Mouse (Mus musculus): Measurements from ENCODE around the gene Wdr46. TPM values are rescaled to one million over a fixed set of nuclear protein-coding genes. Genes with fewer than 3 reads are reported as not detected.
A peak's percentile ranks its signal among the peaks of the same experiment; 100 is the strongest.
"Not testable (repeated sequence)": the region's sequence is repeated elsewhere in the genome, so short reads cannot be mapped to it uniquely, and the experiment has no call there.

Wdr46 gene
- 10 to 100 TPM; 12.6 to 15.0 TPM for total RNA-seq (2021)

DNA sequence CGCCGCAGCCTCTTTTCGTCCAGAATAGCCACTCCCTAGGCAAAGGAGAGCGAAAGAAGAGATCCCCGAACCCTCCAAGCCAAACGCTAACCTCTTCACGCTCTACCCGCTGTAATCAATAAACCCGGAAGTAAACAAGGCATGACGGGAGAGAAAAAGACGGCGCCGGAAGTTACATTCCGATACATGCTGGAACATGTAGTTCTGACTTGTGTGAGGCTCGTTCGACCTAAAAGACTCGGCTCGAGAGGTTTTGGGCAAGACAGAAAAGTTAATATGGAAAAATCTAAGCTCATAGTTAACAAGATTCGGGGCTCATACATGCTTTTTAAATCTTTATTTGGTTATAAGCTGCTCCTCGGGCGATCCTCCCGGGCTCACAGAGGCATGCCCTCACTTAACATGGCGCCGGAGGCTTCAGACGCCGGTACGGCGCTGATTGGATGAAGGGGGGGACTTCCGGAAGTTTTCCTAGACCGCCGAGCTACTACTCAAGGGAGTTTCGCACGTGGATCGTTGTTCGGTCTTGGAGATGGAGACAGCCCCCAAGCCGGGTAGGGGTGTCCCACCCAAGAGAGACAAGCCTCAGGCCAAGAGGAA is at the start of gene Wdr46, which contains the start of gene Pfdn6:
Gene Wdr46 (plus strand): TSS at position 455 of the 600 bp plus-strand sequence.
Gene Pfdn6 (minus strand): TSS at position 138 of the 600 bp plus-strand sequence.
- peak; percentile 81 to 87 for DNase-seq (ENCODE audit: low spot score in 2 of 2)
- intact Hi-C loops (cut with DNase I), result loop anchor here (1.0 kb wide), 1 partner anchor 16 kb away; the partner anchor contains the start of gene Rps18

DNA sequence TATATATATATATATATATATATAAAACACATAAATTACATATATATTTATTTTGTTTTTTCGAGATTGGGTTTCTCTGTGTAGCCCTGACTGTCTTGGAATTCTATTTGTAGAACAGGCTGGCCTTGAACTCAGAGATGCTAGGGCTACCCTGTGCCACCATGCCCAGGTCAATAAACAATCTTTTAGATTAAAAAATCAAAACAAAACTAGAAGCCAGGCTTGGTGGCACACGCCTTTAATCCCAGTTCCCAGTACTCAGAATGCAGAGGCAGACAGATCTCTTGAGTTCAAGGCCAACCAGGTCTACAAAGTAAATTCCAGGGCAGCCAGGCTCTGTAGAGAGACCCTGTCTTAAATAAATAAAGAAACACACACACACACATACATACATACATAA is 49.1 kb upstream of the Wdr46 start:
- no peak for DNase-seq (ENCODE audit: low spot score in 2 of 2)
- intact Hi-C loops (cut with DNase I), result no loop called here

DNA sequence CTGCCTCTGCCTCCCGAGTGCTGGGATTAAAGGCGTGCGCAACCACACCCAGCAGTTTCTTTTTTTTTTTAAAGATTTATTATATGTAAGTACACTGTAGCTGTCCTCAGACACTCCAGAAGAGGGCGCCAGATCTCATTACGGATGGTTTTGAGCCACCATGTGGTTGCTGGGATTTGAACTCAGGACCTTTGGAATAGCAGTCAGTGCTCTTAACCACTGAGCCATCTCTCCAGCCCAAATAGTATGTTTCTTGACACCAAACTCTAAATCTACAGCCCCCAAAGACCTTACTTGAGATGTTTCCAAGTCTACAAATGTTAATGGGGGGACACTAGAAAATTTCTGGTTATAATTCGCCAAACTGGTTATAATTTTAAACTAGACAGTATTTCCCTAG is 48.6 kb upstream of the Wdr46 start:
- intact Hi-C loops (cut with DNase I); DNase-seq (ENCODE audit: low spot score in 2 of 2): not testable (repeated sequence)

DNA sequence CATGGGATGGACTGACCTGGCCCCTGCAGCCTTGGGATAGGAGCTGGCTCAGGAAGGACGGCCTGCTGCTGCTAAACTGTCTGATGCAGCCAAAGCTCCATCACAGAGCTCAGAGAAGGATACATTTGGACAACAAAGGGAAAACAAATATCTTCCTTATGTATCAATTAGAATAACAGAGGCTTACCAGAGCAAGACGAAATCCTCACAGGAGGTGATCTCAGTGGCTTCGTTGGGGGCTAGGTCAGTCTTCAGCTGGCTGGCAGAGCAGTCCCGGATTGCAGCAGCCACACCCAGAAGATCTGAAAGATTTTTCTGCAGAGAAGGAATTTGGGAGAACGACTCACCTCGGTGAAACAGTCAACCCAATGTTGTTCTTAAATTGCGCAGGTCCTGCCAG is 48.0 kb upstream of the Wdr46 start:
- intact Hi-C loops (cut with DNase I), result no loop called here
- no peak for DNase-seq (ENCODE audit: low spot score in 2 of 2)

DNA sequence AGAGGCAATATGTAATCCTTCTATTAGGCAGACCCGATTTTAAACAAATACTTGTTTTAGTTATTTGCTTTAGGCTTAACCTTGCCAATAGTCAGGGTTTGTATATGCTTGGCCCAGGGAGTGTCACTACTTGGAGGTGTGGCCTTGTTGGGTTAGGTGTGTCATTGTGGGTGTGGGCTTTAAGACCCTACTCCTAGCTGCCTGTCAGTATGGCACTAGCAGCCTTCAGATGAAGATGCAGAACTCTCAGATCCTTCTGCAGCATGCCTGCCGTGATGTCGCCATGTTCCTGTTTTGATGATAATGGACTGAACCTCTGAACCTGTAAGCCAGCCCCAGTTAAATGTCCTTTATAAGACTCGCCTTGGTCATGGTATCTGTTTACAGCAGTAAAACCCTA is 47.4 kb upstream of the Wdr46 start:
- intact Hi-C loops (cut with DNase I); DNase-seq (ENCODE audit: low spot score in 2 of 2): not testable (repeated sequence)

DNA sequence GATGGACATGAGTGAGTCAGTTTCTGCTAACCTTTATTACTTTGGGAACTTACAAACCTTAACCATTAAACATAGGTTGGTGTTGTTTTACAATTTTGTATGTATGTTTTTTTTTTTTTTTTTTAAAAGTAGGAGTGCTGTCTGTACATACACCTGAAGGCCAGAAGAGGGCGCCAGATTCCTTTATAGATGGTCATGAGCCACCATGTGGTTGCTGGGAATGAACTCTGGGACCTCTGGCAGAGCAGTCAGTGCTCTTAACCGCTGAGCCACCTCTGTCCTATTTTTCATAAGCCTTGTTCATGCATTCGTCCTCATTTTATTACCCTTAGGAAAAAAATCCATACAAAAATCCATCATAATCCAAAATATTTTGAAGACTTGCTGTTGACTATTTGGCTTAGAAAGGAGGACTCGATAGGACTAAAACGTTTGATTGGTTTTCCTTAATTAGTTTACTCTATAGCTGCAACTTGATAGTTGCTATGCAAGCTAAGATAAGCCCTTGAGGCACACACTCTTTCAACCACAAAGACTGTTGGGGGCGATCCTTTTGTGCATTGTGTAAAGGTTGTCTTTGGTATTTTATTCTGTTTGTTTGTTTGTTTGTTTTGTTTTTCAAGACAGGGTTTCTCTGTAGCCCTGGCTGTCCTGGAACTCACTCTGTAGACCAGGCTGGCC is 43.2 kb upstream of the Wdr46 start:
- intact Hi-C loops (cut with DNase I), result loop anchor here (2.0 kb wide), 1 partner anchor 24 kb away; no protein-coding TSS in a partner anchor
- DNase-seq (ENCODE audit: low spot score in 2 of 2), result no peak

DNA sequence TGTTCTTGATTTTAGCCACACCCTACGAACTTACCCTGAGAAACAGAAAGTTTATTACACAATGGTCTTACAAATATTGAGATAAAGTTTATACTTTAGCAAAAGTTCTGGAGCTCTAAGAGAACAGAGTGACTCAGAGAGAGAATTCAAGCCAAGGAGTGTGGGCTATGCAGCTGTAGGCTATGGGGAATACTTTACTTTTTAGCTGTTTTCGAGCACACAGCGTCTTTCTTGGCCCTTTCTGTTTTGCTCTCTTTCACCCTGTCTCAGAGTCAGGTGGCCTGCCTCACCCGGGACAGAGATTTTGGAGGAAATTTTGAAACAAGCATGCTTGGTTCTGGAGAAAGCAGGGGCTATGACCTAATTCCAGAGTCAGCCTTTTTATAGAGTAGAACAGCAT is 42.3 kb upstream of the Wdr46 start:
- intact Hi-C loops (cut with DNase I); DNase-seq (ENCODE audit: low spot score in 2 of 2): not testable (repeated sequence)

DNA sequence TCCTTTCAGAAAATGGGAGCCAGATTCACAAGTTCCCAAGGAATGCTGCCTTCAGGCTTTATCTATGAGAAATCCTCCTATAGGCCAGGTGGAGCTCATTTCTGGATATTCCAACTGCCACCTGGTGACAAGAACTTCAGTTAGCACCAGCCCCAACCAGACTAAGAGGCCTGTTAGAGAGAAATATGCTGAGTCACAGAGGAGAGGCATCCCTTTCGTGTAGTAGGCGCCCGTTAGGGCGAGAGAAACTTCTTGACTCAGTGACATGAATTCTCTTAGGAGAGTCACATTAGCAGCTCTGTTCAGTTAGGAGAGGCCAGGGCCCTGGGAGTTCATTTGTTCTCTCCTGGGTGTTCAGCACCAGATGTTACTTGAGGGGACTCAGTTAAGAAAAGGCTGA is 40.8 kb upstream of the Wdr46 start:
- intact Hi-C loops (cut with DNase I), result no loop called here
- no peak for DNase-seq (ENCODE audit: low spot score in 2 of 2)

DNA sequence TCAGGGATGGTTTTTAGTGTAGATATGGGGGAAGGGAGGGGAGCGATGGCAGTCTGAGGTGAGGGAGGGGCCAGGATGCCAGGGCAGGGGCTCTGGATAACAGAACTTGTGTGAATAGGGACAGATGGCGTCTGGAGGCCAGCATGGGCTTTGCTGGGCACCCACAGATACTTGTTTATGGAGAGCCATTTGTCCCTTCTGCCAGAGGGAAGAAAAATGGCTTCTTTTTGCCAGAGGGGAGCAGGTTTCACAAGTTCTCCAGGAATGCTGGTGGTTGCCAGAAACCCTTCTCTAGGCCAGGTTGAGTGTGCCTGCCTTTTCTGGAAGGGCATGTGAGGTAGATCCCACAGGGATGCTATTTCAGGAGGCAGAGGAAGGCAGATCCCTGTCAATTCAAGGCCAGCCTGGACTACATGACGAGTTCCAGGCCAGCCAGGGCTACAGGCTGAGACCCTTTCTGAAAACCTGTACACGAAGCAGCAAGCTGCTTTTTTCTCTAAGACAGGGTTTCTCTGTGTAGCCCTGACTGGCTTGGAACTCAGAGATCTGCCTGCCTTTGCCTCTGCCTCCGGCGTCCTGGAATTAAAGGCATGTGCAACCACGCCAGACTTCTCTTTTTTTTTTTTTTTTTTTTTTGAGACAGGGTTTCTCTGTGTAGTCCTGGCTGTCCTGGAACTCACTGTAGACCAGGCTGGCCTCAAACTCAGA is 40.0 kb upstream of the Wdr46 start:
- intact Hi-C loops (cut with DNase I), result no loop called here
- no peak for DNase-seq (ENCODE audit: low spot score in 2 of 2)

DNA sequence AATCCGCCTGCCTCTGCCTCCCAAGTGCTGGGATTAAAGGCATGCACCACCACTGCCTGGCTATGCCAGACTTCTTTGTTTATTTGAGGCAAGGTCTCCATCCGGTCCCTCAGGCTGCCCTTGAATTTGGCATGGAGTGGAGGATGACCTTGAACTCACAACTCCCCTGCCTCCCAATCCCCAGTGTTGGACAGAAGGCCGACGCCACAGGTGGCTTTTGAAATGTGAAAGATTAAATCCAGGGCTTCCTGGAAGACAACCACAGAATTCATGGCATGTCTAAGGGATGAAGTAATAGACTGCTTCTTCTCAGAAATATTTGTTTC is 39.5 kb upstream of the Wdr46 start:
- DNase-seq (ENCODE audit: low spot score in 2 of 2), result no peak

DNA sequence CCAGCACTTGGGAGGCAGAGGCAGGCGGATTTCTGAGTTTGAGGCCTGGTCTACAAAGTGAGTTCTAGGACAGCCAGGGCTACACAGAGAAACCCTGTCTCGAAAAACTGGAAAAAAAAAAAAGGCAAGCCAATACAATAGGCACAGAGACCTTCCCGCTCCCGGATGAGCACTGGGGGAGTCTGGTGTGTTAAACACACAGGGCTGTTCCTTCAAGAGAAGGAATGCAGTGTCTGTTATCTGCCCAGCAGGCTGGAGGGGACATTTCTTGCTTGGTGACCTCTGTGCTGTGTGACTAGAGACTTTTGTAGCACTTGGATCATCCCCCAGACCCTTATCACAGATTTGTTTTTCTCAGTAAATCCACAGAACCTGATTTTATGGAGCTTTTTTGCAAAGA is 38.8 kb upstream of the Wdr46 start:
- intact Hi-C loops (cut with DNase I), result no loop called here
- no peak for DNase-seq (ENCODE audit: low spot score in 2 of 2)

More for the DNA sequence above, 39.5 kb upstream of the Wdr46 start:
- intact Hi-C loops (cut with DNase I), result no loop called here

DNA sequence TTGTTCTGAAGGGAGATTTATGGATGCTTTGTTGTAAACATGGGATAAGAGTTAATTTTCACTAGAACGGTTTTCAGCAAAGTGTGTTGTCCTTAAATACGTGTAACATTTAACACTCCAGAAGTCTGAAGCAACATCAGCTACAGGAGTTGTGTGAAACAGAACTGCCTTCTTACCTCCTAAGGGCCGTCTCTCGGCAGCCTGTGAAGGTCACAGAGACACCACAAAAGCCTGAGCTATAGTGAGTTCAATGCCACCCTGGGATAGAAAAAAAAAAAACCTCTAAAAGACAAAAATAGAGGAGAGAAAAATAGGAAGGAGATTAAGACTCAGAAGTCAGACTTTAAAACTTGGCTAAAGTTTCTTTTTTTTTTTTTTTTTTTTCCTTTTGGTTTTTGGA is 38.4 kb upstream of the Wdr46 start:
- no peak for DNase-seq (ENCODE audit: low spot score in 2 of 2)
- intact Hi-C loops (cut with DNase I), result no loop called here

DNA sequence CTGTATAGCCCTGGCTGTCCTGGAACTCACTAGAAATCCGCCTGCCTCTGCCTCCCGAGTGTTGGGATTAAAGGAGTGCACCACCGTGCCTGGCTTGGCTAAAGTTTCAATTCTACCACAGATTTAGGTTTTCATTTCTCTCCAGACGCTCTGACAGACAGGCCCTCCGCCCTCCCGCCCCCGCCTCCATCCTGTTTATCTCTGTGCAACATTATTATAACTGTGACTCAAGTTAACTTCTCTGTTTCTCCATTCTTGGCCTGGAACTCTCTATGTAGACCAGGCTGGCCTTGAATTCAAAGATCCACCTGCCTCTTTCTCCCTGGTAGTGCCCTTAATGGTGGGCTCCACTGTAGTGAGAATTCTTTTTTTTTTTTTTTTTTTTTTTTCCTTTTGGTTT is 38.0 kb upstream of the Wdr46 start:
- DNase-seq (ENCODE audit: low spot score in 2 of 2), result no peak
- intact Hi-C loops (cut with DNase I), result no loop called here

DNA sequence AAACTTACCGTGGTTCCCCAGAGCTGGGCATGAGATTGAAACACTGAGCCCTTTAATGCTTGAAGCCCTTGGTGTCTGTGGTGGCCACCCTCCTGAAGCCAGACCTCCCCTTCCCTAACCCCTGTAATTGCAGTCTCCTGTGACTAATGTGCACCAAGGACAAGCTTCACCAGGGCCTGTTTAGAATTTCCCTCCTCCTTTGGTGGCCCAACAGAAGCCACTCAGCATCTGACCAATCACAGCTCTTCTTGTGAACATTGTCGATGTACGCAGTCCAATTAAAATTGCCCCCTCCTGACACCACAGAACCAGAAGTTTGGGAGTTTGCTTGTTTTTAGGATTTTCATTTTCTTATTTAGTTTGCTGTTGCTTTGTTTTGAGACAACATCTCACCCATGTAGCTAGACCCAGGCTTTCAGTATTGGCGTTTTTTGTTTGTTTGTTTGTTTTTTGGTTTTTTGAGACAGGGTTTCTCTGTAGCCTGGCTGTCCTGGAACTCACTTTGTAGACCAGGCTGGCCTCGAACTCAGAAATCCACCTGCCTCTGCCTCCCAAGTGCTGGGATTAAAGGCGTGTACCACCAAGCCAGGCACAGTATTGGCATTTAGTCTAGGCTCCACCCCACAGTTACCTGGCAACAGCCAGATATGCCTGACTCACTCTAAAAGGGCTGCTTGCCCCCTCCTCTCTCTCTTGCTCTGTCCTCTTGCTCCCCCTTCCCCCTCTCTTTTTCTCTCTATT is 36.4 kb upstream of the Wdr46 start:
- DNase-seq (ENCODE audit: low spot score in 2 of 2); intact Hi-C loops (cut with DNase I): not testable (repeated sequence)

DNA sequence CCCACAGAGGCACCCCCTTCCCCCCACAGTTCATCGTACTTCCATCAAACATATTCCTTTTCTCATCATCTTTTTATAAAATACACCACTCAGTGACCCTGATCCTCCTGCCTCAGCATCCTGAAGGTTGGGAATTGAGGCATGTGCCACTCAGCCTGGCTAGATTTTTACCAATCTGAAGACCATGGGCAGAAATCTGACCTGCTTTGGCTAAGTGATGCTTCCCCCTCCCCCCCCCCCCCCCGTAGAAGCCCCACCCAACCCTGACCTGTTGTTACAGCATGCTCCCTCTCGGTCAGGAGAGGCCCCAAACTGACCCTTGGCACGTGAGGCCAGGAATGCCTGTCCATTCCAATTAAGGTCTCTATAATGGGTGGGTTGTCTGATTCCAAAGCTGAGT is 35.6 kb upstream of the Wdr46 start, which contains the start of gene Platr17:
Gene Platr17 (plus strand): TSS at position 301 of the 400 bp plus-strand sequence.
- intact Hi-C loops (cut with DNase I); DNase-seq (ENCODE audit: low spot score in 2 of 2): not testable (repeated sequence)

DNA sequence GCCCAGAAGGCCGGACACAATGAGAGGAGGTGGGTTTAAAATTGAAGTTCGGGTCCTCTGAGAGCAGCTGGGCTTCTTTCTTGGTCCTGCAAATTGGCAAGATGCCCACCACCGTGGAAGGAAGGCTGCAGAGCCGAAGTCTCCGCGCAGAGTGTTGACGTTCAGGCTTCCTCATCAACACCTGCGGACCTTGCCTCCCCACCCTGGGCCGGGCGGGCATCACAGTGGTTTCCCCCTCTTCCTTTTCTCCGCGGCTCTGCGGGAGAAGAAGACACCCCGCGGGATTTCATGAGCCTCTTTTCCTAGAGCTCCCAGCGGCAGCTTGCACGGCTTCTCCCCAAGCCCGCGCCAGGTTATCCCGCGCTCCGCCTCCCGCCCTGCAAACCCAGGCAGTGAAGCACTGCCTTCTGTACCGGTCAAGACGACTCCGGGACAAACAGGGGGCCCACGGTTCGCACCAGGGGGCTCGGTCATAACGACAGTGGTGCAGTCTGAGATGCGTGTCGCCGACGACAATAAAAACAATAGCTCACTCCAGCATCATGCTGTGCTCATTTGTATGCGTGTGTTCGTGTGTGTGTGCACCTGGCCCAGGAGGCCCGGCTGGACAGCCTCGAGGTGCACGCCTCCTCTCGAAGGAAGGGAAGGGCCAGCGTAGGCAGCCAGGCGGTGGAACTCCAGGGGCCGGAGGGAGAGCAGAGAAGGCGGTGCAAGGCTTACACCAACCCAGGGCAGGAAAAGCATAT is 32.0 kb upstream of the Wdr46 start:
- intact Hi-C loops (cut with DNase I), result no loop called here
- peak; percentile 65 to 73 for DNase-seq (ENCODE audit: low spot score in 2 of 2)

DNA sequence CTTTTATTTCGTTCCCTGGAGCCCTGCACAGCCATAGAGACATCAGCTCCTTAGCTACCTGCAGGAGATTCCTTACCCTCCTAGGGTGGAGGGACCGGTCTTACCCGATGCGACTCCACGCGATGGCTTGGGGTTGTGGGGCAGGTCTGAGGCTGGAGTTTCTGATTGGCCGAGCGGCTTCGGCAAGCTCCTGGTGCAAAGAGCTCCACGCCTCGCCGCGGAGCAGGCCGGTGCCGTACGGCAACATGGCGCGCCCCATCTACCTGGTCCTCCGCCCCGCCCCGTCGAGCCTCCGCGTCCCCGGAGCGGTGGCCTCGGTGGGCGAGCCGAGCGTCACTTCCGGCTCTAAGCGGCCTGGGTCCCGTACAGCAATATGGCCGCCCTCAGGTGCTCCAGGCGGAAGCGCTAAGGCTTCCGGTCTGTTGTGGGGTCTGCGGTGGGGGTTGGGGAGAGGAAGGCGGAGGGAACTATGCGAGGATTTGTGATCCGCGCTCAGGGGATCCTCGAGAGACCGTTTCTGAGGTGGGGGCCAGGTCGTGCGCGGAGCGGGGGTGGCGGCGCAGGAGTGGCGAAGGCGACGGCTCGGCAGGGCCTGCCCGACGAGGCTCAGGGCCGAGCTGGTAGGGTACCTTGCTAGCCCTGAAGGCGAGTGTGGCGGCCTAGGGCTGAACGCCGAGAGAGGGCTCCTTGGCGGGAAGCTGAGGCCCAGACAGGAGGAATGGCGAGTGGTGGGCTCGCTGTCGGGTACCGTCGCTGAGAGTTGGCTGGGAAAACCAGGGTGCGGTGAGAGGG is 31.2 kb upstream of the Wdr46 start, which contains the start of gene Daxx:
Gene Daxx (plus strand): TSS at position 338 of the 792 bp plus-strand sequence.
- peak; percentile 98 to 99 for DNase-seq (ENCODE audit: low spot score in 2 of 2)
- intact Hi-C loops (cut with DNase I), result no loop called here

DNA sequence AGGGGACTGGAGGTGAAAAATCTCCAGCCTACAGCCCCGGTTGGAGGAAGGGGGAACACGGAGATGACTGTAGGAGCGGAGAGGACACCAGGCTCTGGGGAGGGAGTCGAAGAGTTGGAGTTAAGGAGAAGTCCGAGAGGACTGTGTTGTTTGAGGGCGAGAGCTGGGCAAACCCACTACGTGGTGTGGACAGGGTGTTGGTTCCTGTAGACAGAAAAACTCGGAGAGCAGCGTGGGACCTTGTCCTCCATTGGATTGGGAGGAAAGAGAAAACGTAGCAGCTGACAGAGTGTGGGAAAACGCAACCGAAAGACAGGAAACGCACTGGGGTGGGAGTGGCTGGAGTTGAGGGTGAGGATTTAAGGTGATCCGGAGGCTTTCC is 30.6 kb upstream of the Wdr46 start:
- intact Hi-C loops (cut with DNase I), result no loop called here
- DNase-seq (ENCODE audit: low spot score in 2 of 2), result no peak
